Mouse (Mus musculus) brain, embryonic 14.5 days (tissue): Measurements from ENCODE around the gene Trmt6.

Experiments
- CTCF ChIP-seq: fragments of 200-500 bp; IDR thresholded peaks from 2 replicates; pipeline ENCODE4 v1.5.1; 2012; ENCODE audit warnings: inconsistent platforms, mild to moderate bottlenecking, moderate library complexity, borderline replicate concordance; ENCODE audit not compliant: insufficient read depth, insufficient read length; ENCODE audit errors: extremely low read depth
- POLR2A ChIP-seq: fragments of 200-500 bp; IDR thresholded peaks from 2 replicates; pipeline ENCODE4 v1.6.1; 2012; ENCODE audit warnings: mild to moderate bottlenecking, inconsistent platforms, borderline replicate concordance; ENCODE audit not compliant: poor library complexity, insufficient read depth, insufficient read length, severe bottlenecking; ENCODE audit errors: extremely low read depth

- TF ChIP-seq CTCF (no peak), POLR2A (no peak)
These were observed 57.9 kb downstream of the Trmt6 start for GRCm38 (mm10) chr2:132757911-132758310.
